Mouse (Mus musculus) stomach, postnatal 0 days (tissue): Measurements from ENCODE around the gene Coa3. TPM values are rescaled to one million over a fixed set of nuclear protein-coding genes. Genes with fewer than 3 reads are reported as not detected.
"Not testable (repeated sequence)": the region's sequence is repeated elsewhere in the genome, so short reads cannot be mapped to it uniquely, and the experiment has no call there.

Source experiments
- ATAC-seq: fragments of 200-750 bp; cut with Nextera tagmentation; 2 replicates; pipeline ENCODE4 v1.8.0; 2017; ENCODE audit not compliant: low FRiP score, low TSS enrichment
- DNase-seq: peaks from one replicate; pipeline ENCODE4 v3.0.0-alpha.2; 2016; ENCODE audit warnings: low spot score
- H3K27ac ChIP-seq: fragments of 300-500 bp; sonication (generic); replicated peaks from 2 replicates; pipeline ENCODE4 v1.5.1; 2014; ENCODE audit warnings: mild to moderate bottlenecking, control low read depth
- H3K27me3 ChIP-seq: fragments of 300-500 bp; sonication (generic); 2 replicates; pipeline ENCODE4 v1.6.1; 2014; ENCODE audit warnings: low read length; ENCODE audit not compliant: control insufficient read depth, insufficient read depth
- H3K36me3 ChIP-seq: fragments of 300-500 bp; sonication (generic); 2 replicates; pipeline ENCODE4 v1.6.1; 2014; ENCODE audit warnings: low read length, mixed read lengths; ENCODE audit not compliant: control insufficient read depth, insufficient read depth
- H3K4me1 ChIP-seq: fragments of 300-500 bp; sonication (generic); replicated peaks from 2 replicates; pipeline ENCODE4 v1.6.1; 2014; ENCODE audit warnings: antibody characterized with exemption; ENCODE audit not compliant: control insufficient read depth, insufficient read depth
- H3K4me2 ChIP-seq: fragments of 300-500 bp; sonication (generic); replicated peaks from 2 replicates; pipeline ENCODE4 v1.6.1; 2014; ENCODE audit warnings: low read depth, mild to moderate bottlenecking, control low read depth, moderate library complexity
- H3K4me3 ChIP-seq: fragments of 300-500 bp; sonication (generic); 2 replicates; pipeline ENCODE4 v1.5.1; 2014; ENCODE audit warnings: low read depth, low read length, control low read depth
- H3K9ac ChIP-seq: fragments of 300-500 bp; sonication (generic); 2 replicates; pipeline ENCODE4 v1.6.1; 2014; ENCODE audit warnings: mild to moderate bottlenecking, low read length, control low read depth, mixed read lengths
- H3K9me3 ChIP-seq: fragments of 300-500 bp; sonication (generic); 2 replicates; pipeline ENCODE4 v1.6.1; 2016; ENCODE audit warnings: low read length; ENCODE audit not compliant: control insufficient read depth
- CTCF ChIP-seq: IDR thresholded peaks from 2 replicates; pipeline ENCODE4 v1.5.1; 2016; ENCODE audit warnings: antibody characterized with exemption, low read depth, mild to moderate bottlenecking, moderate library complexity
- EP300 ChIP-seq: optimal IDR thresholded peaks from 2 replicates; pipeline ENCODE3; 2016; ENCODE audit warnings: antibody characterized with exemption
- WGBS: fragments of 180-500 bp; shearing (Covaris S2); extraction: QIAGEN DNeasy Blood & Tissue Kit; methylation state at CpG from one replicate; pipeline ENCODE4 v1.1.7; 2014; 5-methylcytosine and 5-hydroxymethylcytosine counted together
- polyA plus RNA-seq: library from polyadenylated mRNA; unstranded; fragments of >200 nt; fragmentation: Nextera tagmentation; extraction: Ambion mirVana; gene quantifications from 2 replicates; pipeline ENCODE4 v1.2.1, GENCODE M21; 2015

Coa3 gene
- 175 and 180 TPM in 2 replicates for polyA plus RNA-seq

GRCm38 (mm10) chr11:101278223-101279192, at the start of gene Coa3, which contains the start of gene Cntd1:
Gene Coa3, minus strand, starts transcription at chr11:101279114.
Gene Cntd1, plus strand, starts transcription at chr11:101279012.
- H3K4me1 ChIP-seq: peaks cover 12% of the 10 kb centered on the region; the same call in 1 of the 2 replicates
- ATAC-seq (peak; percentile 86), DNase-seq (peak; percentile 89)
- peak within 1 kb of the TSS; percentile 81 for H3K9ac ChIP-seq
- no peaks in the 10 kb centered on the region for H3K27me3 ChIP-seq
- peak within 1 kb of the TSS; percentile 75 for H3K4me2 ChIP-seq
- WGBS: 5% methylated on average over 45 of the region's 45 CpGs
- H3K36me3 ChIP-seq: no peaks in the 10 kb centered on the region
- H3K27ac ChIP-seq: peak within 1 kb of the TSS; percentile 87
- H3K9me3 ChIP-seq: no peaks in the 10 kb centered on the region
- H3K4me3 ChIP-seq: peak within 1 kb of the TSS; percentile 78
- TF ChIP-seq EP300 (no peak), CTCF (peak; percentile 35)

DNA sequence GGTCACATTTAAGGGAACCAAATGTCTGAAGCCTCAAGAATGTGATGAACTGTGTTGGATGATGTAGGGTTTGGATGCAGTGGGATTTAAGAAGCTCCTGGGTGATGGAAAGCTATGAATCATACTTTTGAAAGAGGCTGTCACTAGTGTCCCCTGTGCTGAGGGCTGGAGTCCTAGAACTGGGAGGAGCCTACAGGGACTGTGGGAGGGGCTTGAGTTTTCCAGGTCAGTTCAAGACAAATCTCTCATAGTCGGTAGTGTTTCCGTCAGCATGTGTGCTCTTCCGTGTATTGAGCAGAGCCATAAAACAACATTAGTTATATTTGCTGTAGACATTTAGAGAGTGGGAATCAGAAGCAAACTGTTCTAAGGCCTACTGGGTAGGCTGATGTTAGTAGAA, 48.4 kb upstream of the Coa3 start:
- H3K4me1 ChIP-seq: no peaks in the 10 kb centered on the region
- ATAC-seq (no peak), DNase-seq (no peak)
- H3K4me3 ChIP-seq: no peak overlapping the region
- H3K27me3 ChIP-seq: no peaks in the 10 kb centered on the region
- H3K4me2 ChIP-seq: no peak overlapping the region
- no peak overlapping the region for H3K27ac ChIP-seq
- WGBS: 30% methylated on average over 3 of the region's 3 CpGs
- TF ChIP-seq EP300: no peak
- TF ChIP-seq CTCF: no peak
- peaks cover 8% of the 10 kb centered on the region; the same call in 1 of the 2 replicates for H3K36me3 ChIP-seq
- no peaks in the 10 kb centered on the region for H3K9me3 ChIP-seq
- no peak overlapping the region for H3K9ac ChIP-seq

GRCm38 (mm10) chr11:101326147-101326546, 47.2 kb upstream of the Coa3 start:
- peaks cover 16% of the 10 kb centered on the region for H3K36me3 ChIP-seq

GRCm38 (mm10) chr11:101325201-101325600, 46.3 kb upstream of the Coa3 start:
- ATAC-seq, H3K4me1 ChIP-seq, H3K9ac ChIP-seq, H3K4me2 ChIP-seq, H3K27me3 ChIP-seq, H3K9me3 ChIP-seq, DNase-seq, H3K4me3 ChIP-seq, H3K27ac ChIP-seq: not testable (repeated sequence)
- WGBS: 89% methylated on average over 11 of the region's 11 CpGs
- H3K36me3 ChIP-seq: peaks cover 24% of the 10 kb centered on the region

More at GRCm38 (mm10) chr11:101326147-101326546, 47.2 kb upstream of the Coa3 start:
- WGBS: 87% methylated on average over 11 of the region's 11 CpGs
- no peak overlapping the region for H3K27ac ChIP-seq
- no peak overlapping the region for H3K4me3 ChIP-seq
- no peaks in the 10 kb centered on the region for H3K4me1 ChIP-seq
- DNase-seq: no peak
- no peak overlapping the region for H3K9ac ChIP-seq
- no peak for ATAC-seq
- no peaks in the 10 kb centered on the region for H3K9me3 ChIP-seq
- no peak for TF ChIP-seq CTCF
- TF ChIP-seq EP300: no peak
- H3K4me2 ChIP-seq: no peak overlapping the region
- no peaks in the 10 kb centered on the region for H3K27me3 ChIP-seq

- DNase-seq (no peak), ATAC-seq (no peak)
- Histone ChIP-seq H3K27me3 (no peaks in the 10 kb centered on the region), H3K4me2 (no peak within 1 kb of the TSS), H3K9ac (no peak within 1 kb of the TSS), H3K4me1 (no peaks in the 10 kb centered on the region), H3K9me3 (no peaks in the 10 kb centered on the region), H3K36me3 (peaks cover 27% of the 10 kb centered on the region), H3K4me3 (no peak within 1 kb of the TSS), H3K27ac (no peak within 1 kb of the TSS)
- 75% methylated on average over 5 of the region's 5 CpGs for WGBS
- TF ChIP-seq CTCF (no peak), EP300 (no peak)
Measured at GRCm38 (mm10) chr11:101324763-101325162, 45.8 kb upstream of the Coa3 start, which contains the start of gene Aoc2. Gene Aoc2, plus strand, starts transcription at chr11:101325063.

GRCm38 (mm10) chr11:101323609-101324008, 44.7 kb upstream of the Coa3 start:
- H3K9ac ChIP-seq: no peak overlapping the region
- H3K4me3 ChIP-seq: no peak overlapping the region
- ATAC-seq (peak; percentile 62), DNase-seq (peak; percentile 85)
- no peaks in the 10 kb centered on the region for H3K4me1 ChIP-seq
- H3K4me2 ChIP-seq: no peak overlapping the region
- no peak overlapping the region for H3K27ac ChIP-seq
- 5% methylated on average over 4 of the region's 4 CpGs for WGBS
- no peaks in the 10 kb centered on the region for H3K27me3 ChIP-seq
- H3K36me3 ChIP-seq: peaks cover 35% of the 10 kb centered on the region
- no peaks in the 10 kb centered on the region for H3K9me3 ChIP-seq
- TF ChIP-seq CTCF (peak; percentile 99), EP300 (no peak)
